Mouse (Mus musculus) monocyte, adult 5-6 weeks (primary cell): ENCODE results near the gene Rhox3c. TPM values are rescaled to one million over a fixed set of nuclear protein-coding genes. Genes with fewer than 3 reads are reported as not detected.
"Not testable (repeated sequence)": the region's sequence is repeated elsewhere in the genome, so short reads cannot be mapped to it uniquely, and the experiment has no call there.

Experiments used
- ATAC-seq: fragments of 153-309, 156-312 bp; replicated peaks from 2 replicates; pipeline ENCODE4 v1.8.0; 2017; ENCODE audit warnings: mild to moderate bottlenecking; ENCODE audit not compliant: low TSS enrichment, insufficient number of reproducible peaks, severe bottlenecking, poor library complexity, low FRiP score
- total RNA-seq: library from RNA; stranded (forward); fragments of 200-1000, 200-491, 200-594 nt; gene quantifications from 3 replicates; pipeline ENCODE4 v1.2.3, GENCODE M21; 2017

Rhox3c gene
- total RNA-seq, result not detected in 3 replicates

GRCm38 (mm10) chrX:37458285-37458684, at the start of gene Rhox3c:
Gene Rhox3c, plus strand, starts transcription at chrX:37458585.
- not testable (repeated sequence) for ATAC-seq

DNA sequence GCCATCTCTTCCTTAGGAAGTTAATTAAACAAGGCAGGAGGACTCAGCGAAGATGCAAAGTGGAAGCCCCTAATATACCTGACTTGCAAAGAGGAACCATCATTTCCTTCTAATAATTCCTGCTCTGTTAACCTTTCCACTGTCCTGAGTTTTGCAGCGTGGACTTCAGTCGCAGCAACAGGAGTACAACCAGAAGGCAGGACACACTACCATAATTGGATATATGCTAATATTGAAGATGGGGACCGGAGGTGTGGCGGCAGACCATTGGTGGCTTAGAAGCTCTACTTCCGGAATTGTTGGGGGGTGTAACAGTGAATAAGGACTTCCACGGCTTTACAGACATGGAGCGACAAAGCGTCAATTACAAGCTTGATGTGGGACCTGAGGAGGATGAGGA, 46.6 kb upstream of the Rhox3c start, which contains the start of gene Rhox2b:
TSS of gene Rhox2b (plus strand) at position 301 of the 400 bp plus-strand sequence.
- ATAC-seq, result not testable (repeated sequence)

- ATAC-seq, result not testable (repeated sequence)
These were observed 26.2 kb upstream of the Rhox3c start, which contains the start of gene Rhox4b for GRCm38 (mm10) chrX:37432194-37432593. Gene Rhox4b, plus strand, starts transcription at chrX:37432494.

- not testable (repeated sequence) for ATAC-seq
These were observed 5.0 kb upstream of the Rhox3c start, which contains the start of gene Rhox2c for GRCm38 (mm10) chrX:37453380-37453779. Gene Rhox2c, plus strand, starts transcription at chrX:37453680.

DNA sequence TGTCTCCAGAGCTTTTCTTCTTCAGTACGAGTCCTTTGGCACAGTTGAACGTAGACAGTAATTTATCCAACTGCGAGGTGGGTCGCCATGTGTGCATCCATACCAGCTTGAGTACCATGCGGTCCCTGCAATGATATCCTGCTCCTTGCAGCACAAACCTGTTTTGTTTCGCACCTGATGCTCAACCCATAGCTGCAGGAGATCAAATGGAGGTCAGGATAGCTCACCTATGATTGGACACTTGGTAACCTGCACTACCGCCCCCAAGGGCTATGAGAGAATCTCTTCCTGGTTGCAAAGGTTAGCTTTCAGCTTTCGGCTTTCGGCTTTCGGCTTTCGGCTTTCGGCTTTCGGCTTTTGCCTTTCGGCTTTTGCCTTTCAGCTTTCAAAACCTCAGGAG, 21.7 kb downstream of the Rhox3c start, which contains the start of gene Rhox4c:
TSS of gene Rhox4c (plus strand) at position 301 of the 400 bp plus-strand sequence.
- not testable (repeated sequence) for ATAC-seq

- not testable (repeated sequence) for ATAC-seq
These were observed 55.7 kb downstream of the Rhox3c start, which contains the start of gene Rhox4d for GRCm38 (mm10) chrX:37514059-37514458. Gene Rhox4d, plus strand, starts transcription at chrX:37514359.

Other genes starting within 250 kb of the Rhox3c start
- gene Gm9, start 247.5 kb upstream of the Rhox3c start, total RNA-seq, result not detected in 3 replicates
- not detected in 3 replicates for gene Rhox1, start 236.3 kb upstream of the Rhox3c start, total RNA-seq
- not detected in 3 replicates for gene Rhox2a, start 213.6 kb upstream of the Rhox3c start, total RNA-seq
- gene Rhox3a, start 208.7 kb upstream of the Rhox3c start, total RNA-seq, result not detected in 3 replicates
- not detected in 3 replicates for gene Rhox4a, start 193.2 kb upstream of the Rhox3c start, total RNA-seq
- gene Rhox3a2, start 78.6 kb upstream of the Rhox3c start, total RNA-seq, result not detected in 3 replicates
- gene Rhox4a2, start 67.7 kb upstream of the Rhox3c start, total RNA-seq, result 0.58 TPM in 1 of 3 replicates, not detected in the others
- gene Rhox2b, start 46.5 kb upstream of the Rhox3c start, total RNA-seq, result not detected in 3 replicates
- not detected in 3 replicates for gene Rhox4b, start 26.1 kb upstream of the Rhox3c start, total RNA-seq
- gene Rhox2c, start 4.9 kb upstream of the Rhox3c start, total RNA-seq, result not detected in 3 replicates
- not detected in 3 replicates for gene Rhox4c, start 21.8 kb downstream of the Rhox3c start, total RNA-seq
- not detected in 3 replicates for gene Rhox2d, start 34.8 kb downstream of the Rhox3c start, total RNA-seq
- not detected in 3 replicates for gene Rhox4d, start 55.8 kb downstream of the Rhox3c start, total RNA-seq
- gene Rhox2e, start 71.9 kb downstream of the Rhox3c start, total RNA-seq, result not detected in 3 replicates
- not detected in 3 replicates for gene Rhox3e, start 83.4 kb downstream of the Rhox3c start, total RNA-seq
- gene Rhox4e, start 98.8 kb downstream of the Rhox3c start, total RNA-seq, result not detected in 3 replicates
- not detected in 3 replicates for gene Rhox2f, start 112.8 kb downstream of the Rhox3c start, total RNA-seq
- gene Rhox3f, start 122.4 kb downstream of the Rhox3c start, total RNA-seq, result not detected in 3 replicates
- not detected in 3 replicates for gene Rhox4f, start 149.1 kb downstream of the Rhox3c start, total RNA-seq
- not detected in 3 replicates for gene Rhox3g, start 170.0 kb downstream of the Rhox3c start, total RNA-seq
- gene Rhox2g, start 184.9 kb downstream of the Rhox3c start, total RNA-seq, result not detected in 3 replicates
- gene Rhox4g, start 192.7 kb downstream of the Rhox3c start, total RNA-seq, result not detected in 3 replicates
- not detected in 3 replicates for gene Rhox3h, start 210.2 kb downstream of the Rhox3c start, total RNA-seq
- gene Rhox2h, start 214.7 kb downstream of the Rhox3c start, total RNA-seq, result not detected in 3 replicates